Mouse (Mus musculus) embryonic stem cell, embryonic (primary cell): ENCODE results near the gene Rgl2.

Experiments used
- CTCF ChIA-PET, 4 experiments: fragments of 300-600 bp in 2 of 4; fragments of 350-600 bp in 2 of 4; sonication (Branson Sonifier 250); formaldehyde crosslinking; loops; one replicate each; lab custom pipeline; 2022; ENCODE audit warnings: inconsistent platforms in 2 of 4; lab: Charles Lee
- POLR2A ChIA-PET, 4 experiments: fragments of 300-600 bp in 2 of 4; fragments of 350-600 bp in 2 of 4; sonication (Branson Sonifier 250); formaldehyde crosslinking; loops; one replicate each; lab custom pipeline; 2022; ENCODE audit warnings: antibody characterized with exemption in 4 of 4, inconsistent platforms in 1 of 4; lab: Charles Lee

The Rgl2 gene

GRCm38 (mm10) chr17:33940206-33940805, 11.0 kb downstream of the Rgl2 start, which contains the start of the genes Pfdn6 and Wdr46:
Pfdn6 (minus strand) TSS chr17:33940343.
Wdr46 (plus strand) TSS chr17:33940660.
- CTCF ChIA-PET: interaction anchor here in 3 of 4 experiments (0.6 to 2.0 kb wide), 9 partner anchors 9 to 75 kb away, joined by 3 to 8 read pairs (median 3); partner anchors contain the start of gene B3galt4 (in 1 of the 3)
- POLR2A ChIA-PET: interaction anchor here (0.6 to 20.4 kb wide), 47 partner anchors 10 to 1068 kb away, joined by 3 to 528 read pairs (median 4); partner anchors contain the start of genes B3galt4 (in 4 of the 4), Rps18 (in 4 of the 4), Vps52 (in 4 of the 4) and Daxx (in 2 of the 4)

- ChIA-PET POLR2A (interaction anchor here (0.7 to 20.4 kb wide), 39 partner anchors 9 to 645 kb away, joined by 3 to 528 read pairs (median 5); partner anchors contain the start of genes B3galt4 (in 4 of the 4), Rps18 (in 4 of the 4), Vps52 (in 4 of the 4) and Daxx (in 2 of the 4)), CTCF (interaction anchor here in 3 of 4 experiments (0.6 to 2.0 kb wide), 7 partner anchors 9 to 76 kb away, joined by 3 to 4 read pairs (median 3); partner anchors contain the start of gene B3galt4 (in 1 of the 3))
Measured at GRCm38 (mm10) chr17:33940981-33941380, 11.6 kb downstream of the Rgl2 start.

DNA sequence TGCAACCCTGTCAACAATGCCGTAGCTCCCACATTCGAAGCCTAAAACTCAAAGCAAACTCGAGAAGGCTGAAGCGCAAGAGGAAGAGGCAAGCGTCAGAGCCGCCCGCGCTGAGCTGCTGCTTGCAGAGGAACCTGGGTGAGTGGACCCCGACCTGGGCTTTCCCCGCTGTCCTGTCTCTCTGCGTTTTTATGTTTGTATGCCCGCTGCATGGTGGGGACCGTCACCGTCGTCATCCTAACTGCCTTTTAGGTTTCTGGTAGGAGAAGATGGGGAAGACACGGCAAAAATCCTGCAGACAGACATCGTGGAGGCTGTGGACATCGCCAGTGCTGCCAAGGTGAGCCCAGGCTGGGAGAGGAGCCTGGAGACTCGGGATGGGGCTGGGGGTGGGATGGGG, 12.0 kb downstream of the Rgl2 start:
- ChIA-PET CTCF (no interaction called here), POLR2A (interaction anchor here (1.2 to 20.4 kb wide), 13 partner anchors 9 to 117 kb away, joined by 3 to 528 read pairs (median 26); partner anchors contain the start of genes B3galt4 (in 4 of the 4), Rps18 (in 3 of the 4), Vps52 (in 3 of the 4) and Rgl2 (in 2 of the 4))

DNA sequence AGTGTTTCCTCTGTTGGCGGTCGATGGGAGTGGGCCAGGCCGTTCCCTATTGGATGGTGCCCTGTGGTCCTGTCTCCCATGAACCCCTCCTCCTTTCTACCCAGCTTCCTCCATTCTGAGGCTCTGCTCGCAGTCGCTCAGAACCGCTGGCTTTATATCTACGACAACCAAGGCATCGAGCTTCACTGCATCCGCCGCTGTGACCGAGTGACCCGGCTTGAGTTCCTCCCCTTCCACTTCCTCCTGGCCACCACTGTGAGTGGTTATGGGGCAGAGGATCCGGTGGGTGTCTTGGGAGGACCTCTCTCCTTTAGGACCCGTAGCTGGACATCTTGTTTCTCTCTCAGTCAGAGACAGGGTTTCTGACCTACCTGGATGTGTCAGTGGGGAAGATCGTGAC, 14.1 kb downstream of the Rgl2 start:
- ChIA-PET POLR2A (interaction anchor here (0.6 to 20.4 kb wide), 15 partner anchors 8 to 119 kb away, joined by 3 to 528 read pairs (median 4); partner anchors contain the start of genes B3galt4 (in 4 of the 4), Rps18 (in 3 of the 4), Vps52 (in 3 of the 4) and Daxx (in 1 of the 4)), CTCF (interaction anchor here in 2 of 4 experiments (1.0 to 1.5 kb wide), 2 partner anchors 18 kb away, joined by 4 read pairs; no protein-coding TSS in a partner anchor)

DNA sequence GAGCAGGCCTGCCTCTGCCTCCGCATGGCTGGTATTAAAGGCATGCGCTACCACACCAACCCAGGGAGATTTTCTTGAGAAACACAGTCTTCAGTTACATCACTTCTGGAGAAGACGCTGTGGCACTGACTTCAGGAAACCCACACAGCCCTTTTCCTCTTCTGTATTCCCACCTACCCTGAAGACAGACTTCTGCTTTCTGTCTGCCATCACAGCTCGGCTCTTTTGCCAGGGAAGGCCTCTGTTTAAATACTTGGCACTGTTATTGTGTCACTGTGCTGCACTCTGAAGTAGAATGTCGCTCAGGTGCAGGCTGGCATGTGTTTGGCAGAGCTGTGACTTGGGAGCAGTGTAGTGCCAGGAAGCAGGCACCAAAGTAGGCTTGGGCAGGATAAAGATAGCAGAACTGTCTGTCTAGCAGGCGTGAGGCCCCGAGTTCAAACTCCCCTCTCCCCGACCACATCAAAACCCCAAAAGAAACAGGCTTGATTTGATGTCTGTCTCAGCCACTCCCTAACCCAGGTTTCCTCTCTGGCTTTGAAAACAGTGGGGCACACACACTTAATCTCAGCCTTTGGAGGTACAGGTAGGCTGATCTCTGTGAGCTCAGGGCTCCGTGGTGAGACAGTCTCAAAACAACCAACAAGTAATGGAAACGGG, 18.2 kb downstream of the Rgl2 start:
- ChIA-PET CTCF (no interaction called here), POLR2A (interaction anchor here in 2 of 4 experiments (0.6 to 11.4 kb wide), 8 partner anchors 8 to 171 kb away, joined by 3 to 528 read pairs (median 4); partner anchors contain the start of genes Pfdn6 (in 1 of the 2), Rgl2 (in 1 of the 2), Rps18 (in 1 of the 2) and Rxrb (in 1 of the 2))

DNA sequence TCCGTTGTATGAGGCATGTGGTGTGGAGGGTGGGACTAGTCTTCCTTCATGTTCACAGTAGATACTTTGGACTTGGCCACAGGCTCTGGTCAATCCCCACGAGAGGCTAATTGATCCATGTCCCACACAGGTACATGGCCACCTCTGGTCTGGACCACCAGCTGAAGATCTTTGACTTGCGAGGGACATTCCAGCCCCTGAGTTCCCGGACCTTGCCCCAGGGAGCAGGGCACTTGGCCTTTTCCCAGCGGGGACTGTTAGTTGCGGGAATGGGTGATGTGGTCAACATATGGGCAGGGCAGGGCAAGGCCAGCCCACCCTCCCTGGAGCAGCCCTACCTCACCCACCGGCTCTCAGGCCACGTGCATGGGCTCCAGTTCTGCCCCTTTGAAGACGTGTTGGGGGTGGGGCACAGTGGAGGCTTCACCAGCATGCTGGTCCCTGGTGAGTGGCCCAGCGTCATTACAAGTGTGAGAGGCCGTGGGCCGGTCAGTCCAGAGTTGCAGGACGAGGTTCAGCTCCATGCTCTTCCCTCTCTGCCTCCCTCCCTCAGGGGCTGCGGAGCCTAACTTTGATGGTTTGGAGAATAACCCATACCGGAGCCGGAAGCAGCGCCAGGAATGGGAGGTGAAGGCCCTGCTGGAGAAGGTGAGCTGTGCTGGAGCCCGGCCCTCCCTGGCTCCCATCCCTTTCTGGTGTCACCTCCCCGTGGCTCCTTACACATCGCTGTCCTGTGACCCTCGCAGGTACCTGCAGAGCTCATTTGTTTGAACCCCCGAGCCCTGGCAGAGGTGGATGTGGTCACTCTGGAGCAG, 19.0 kb downstream of the Rgl2 start:
- CTCF ChIA-PET: no interaction called here

DNA sequence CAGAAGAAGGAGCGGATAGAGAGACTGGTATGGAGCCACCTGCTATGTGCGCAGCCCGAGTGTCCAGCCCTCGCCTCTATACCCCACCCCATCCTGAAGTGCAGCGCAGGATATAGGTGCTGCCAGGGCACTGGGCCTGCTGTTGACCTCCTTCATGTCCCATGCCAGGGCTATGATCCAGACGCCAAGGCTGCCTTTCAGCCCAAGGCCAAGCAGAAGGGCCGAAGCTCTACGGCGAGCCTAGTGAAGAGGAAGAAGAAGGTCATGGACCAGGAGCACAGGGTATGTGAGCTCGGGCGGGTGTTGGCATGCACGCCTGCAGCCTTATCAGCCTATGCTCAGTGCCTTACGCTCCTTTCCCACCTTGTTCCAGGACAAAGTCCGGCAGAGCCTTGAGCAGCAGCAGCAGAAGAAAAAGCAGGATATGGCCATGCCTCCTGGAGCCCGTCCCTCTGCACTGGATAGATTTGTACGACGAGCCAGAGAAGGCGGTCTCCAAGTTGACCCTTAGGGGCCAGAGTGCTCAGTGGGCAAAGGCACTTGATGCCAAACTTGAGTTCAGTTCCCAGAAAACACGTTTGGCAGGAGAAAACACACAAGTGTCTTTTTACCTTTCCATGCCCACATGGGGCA, 19.7 kb downstream of the Rgl2 start:
- ChIA-PET POLR2A (interaction anchor here (0.8 to 11.4 kb wide), 18 partner anchors 8 to 170 kb away, joined by 3 to 528 read pairs (median 18); partner anchors contain the start of genes Pfdn6 (in 4 of the 4), Wdr46 (in 4 of the 4), Daxx (in 2 of the 4) and Rgl2 (in 2 of the 4)), CTCF (no interaction called here)

More for the DNA sequence above, 19.0 kb downstream of the Rgl2 start:
- POLR2A ChIA-PET: interaction anchor here in 3 of 4 experiments (0.6 to 11.4 kb wide), 11 partner anchors 7 to 170 kb away, joined by 3 to 528 read pairs (median 4); partner anchors contain the start of genes Pfdn6 (in 3 of the 3), Wdr46 (in 3 of the 3), Tapbp (in 2 of the 3) and Zbtb22 (in 2 of the 3)

DNA sequence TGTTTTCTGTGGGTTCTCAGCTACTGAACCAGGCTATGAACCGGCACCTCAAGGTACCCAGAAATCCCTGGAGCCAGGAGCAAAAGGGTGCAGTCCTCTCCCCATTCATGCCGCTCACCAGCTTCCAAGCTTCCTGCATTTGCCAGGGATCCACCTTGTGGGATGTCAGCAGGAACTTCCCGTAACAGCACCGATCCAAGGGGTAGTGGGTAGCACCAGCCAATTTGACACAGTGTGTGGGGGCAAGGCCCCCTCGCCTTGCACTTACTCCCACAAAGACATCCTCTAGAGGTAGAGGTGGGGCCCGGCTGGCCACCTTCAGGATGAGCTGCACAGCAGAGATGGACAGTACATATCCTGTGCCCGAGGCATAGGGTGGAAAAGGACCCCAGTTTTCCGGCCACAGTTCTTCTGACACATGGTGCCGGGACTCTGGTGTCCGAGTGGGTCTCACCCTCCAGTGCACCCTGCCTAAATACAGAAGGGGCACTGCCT, 20.8 kb downstream of the Rgl2 start:
- CTCF ChIA-PET: interaction anchor here (0.6 to 1.0 kb wide), 6 partner anchors 10 to 151 kb away, joined by 3 to 4 read pairs (median 3); partner anchors contain the start of genes Wdr46 (in 3 of the 4) and Pfdn6 (in 2 of the 4)

DNA sequence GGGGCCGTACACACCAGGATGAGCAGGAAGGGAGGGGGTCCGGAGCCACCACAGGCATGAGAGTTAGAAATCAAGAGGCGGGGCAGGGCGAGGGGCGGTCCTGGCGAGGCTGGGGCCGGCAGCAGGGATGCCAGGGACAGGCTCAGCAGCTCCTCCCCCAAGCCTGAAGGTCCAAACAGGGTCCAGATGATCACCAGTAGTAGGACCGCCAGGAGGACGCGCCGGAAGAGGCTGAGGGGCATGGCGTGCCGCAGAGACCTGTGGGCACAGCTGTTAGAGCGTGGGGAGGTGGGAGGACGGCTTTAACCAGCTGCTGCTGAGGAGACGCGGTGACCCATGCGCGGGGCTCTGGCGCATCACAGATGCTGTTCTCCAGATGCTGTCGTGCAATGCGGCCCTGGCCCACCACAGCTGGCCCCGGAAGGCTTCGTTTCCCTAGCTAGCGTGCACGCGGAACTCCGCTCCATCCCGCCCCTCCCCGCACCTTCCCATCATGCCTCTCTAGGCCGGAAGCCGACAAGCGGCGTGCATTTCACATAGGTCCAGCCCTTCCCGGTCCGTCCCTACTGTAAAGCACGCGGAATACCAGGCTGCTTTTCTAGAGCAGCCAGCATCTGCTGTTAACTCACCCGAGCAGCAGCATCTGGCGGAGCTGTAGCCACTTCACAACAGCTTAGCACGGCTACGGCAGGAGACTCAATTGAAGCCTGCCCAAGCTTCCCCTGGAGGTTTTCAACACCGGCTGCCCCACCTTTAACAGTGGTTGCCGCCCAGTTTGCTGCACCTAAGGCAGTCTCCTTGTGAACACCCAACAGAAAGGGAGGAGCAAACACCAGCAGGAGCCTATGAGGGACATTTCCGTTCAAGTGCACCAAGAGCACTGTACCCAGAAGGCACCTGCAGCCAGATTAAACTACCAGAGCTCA, 21.9 kb downstream of the Rgl2 start, which contains the start of gene B3galt4:
TSS of gene B3galt4 (minus strand) at position 468 of the 926 bp plus-strand sequence.
- CTCF ChIA-PET: interaction anchor here (0.6 to 1.7 kb wide), 17 partner anchors 11 to 1025 kb away, joined by 3 to 11 read pairs (median 3); partner anchors contain the start of genes Pfdn6 (in 2 of the 4) and Wdr46 (in 2 of the 4)
- POLR2A ChIA-PET: interaction anchor here (0.5 to 11.4 kb wide), 121 partner anchors 8 to 653 kb away, joined by 3 to 528 read pairs (median 5); partner anchors contain the start of genes Daxx (in 4 of the 4), Ndufa7 (in 4 of the 4), Pfdn6 (in 4 of the 4) and Rps28 (in 4 of the 4)

More for the DNA sequence above, 20.8 kb downstream of the Rgl2 start:
- POLR2A ChIA-PET: interaction anchor here (0.5 to 11.4 kb wide), 52 partner anchors 9 to 654 kb away, joined by 3 to 528 read pairs (median 8); partner anchors contain the start of genes Pfdn6 (in 4 of the 4), Wdr46 (in 4 of the 4), Daxx (in 3 of the 4) and Tapbp (in 3 of the 4)

DNA sequence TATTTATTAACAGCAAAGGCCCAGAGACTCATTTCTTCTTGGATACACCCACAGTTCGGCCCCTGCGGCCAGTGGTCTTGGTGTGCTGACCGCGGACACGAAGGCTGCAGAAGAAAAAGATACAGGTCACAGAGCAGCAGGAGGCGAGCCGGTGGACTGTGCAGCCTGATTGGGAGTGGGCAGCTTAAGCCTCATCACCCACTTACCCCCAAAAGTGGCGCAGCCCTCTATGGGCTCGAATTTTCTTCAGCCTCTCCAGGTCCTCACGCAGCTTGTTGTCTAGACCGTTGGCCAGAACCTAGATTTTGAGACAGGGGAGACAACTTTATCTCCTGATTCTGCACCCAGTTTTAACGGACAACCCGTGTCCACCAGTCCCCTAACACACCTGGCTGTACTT, 22.7 kb downstream of the Rgl2 start:
- POLR2A ChIA-PET: interaction anchor here (0.6 to 11.4 kb wide), 94 partner anchors 9 to 652 kb away, joined by 3 to 528 read pairs (median 6); partner anchors contain the start of genes Pfdn6 (in 4 of the 4), Wdr46 (in 4 of the 4), Daxx (in 3 of the 4) and H2-DMa (in 3 of the 4)

DNA sequence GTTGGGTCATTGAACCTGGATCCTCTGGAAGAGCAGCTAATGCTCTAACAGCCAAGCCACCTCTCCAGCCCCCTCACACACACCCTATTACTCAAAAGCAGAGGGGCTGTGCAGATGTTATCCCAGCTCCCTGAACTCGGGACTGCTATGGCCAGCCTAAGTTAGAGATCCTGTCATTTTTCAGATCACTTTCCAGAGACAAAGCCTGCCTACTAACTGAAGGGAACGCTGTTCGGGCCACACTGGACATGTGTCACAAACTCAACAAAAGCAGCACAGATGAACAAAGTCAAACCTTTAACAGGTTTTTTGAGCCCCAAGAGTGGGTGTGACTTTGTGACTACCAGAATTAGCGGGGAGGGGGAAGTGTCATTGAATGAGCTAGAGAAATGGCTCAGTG, 23.5 kb downstream of the Rgl2 start:
- POLR2A ChIA-PET: interaction anchor here (0.8 to 11.4 kb wide), 48 partner anchors 9 to 193 kb away, joined by 3 to 528 read pairs (median 8); partner anchors contain the start of genes Daxx (in 3 of the 4), H2-DMa (in 3 of the 4), Pfdn6 (in 3 of the 4) and Rxrb (in 3 of the 4)
- CTCF ChIA-PET: no interaction called here

More for the DNA sequence above, 22.7 kb downstream of the Rgl2 start:
- CTCF ChIA-PET: interaction anchor here in 3 of 4 experiments (0.6 to 1.7 kb wide), 7 partner anchors 16 to 1024 kb away, joined by 3 to 11 read pairs (median 4); no protein-coding TSS in a partner anchor

DNA sequence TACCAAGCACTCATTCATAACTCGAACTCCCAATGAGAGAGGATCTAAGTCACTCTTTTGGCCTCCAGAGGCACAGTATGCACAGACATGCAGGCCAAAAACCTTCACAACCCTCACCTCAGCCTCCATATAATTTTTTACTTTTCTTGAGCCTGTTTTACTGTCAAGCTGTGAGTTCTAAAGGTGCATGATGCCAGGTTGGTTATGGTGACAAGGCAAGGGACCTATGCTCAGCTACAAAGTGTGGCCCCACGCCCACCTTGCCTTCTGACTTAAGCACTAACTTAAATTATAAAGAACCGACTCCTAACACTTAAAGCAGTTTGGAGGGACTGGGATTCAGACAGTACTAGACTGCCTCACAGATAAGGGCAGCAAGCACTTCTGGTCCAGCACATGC, 24.0 kb downstream of the Rgl2 start:
- POLR2A ChIA-PET: interaction anchor here (0.6 to 11.4 kb wide), 47 partner anchors 8 to 193 kb away, joined by 3 to 528 read pairs (median 7); partner anchors contain the start of genes Daxx (in 3 of the 4), H2-DMa (in 3 of the 4), Pfdn6 (in 3 of the 4) and Rxrb (in 3 of the 4)
- CTCF ChIA-PET: no interaction called here

GRCm38 (mm10) chr17:33953961-33954565, 24.7 kb downstream of the Rgl2 start:
- ChIA-PET CTCF (interaction anchor here in 1 of 4 experiments (4.7 kb wide), 1 partner anchor 15 kb away, joined by 15 read pairs; no protein-coding TSS in a partner anchor), POLR2A (interaction anchor here (0.6 to 11.4 kb wide), 55 partner anchors 8 to 651 kb away, joined by 3 to 528 read pairs (median 10); partner anchors contain the start of genes Daxx (in 3 of the 4), Pfdn6 (in 3 of the 4), Rxrb (in 3 of the 4) and Slc39a7 (in 3 of the 4))
